Mouse (Mus musculus) thymus, adult 2 months (tissue): ENCODE measurements at regions not wholly inside any gene's neighbourhood (a gene's known extent, or its start where the extent isn't known, plus 50 kb on each side); places are given as distances from the start of the nearest gene placed in this dataset.

Experiments used
- CTCF ChIP-seq: fragments of 200-500 bp; IDR thresholded peaks from 2 replicates; pipeline ENCODE4 v1.5.1; 2012; ENCODE audit warnings: mild to moderate bottlenecking, control low read depth, low read length, moderate library complexity, borderline replicate concordance; ENCODE audit not compliant: control insufficient read depth, poor library complexity, insufficient read depth; ENCODE audit errors: extremely low read depth
- POLR2A ChIP-seq: fragments of 200-500 bp; IDR thresholded peaks from 2 replicates; pipeline ENCODE4 v1.6.1; 2012; ENCODE audit warnings: mild to moderate bottlenecking, low read length, control low read depth, moderate library complexity; ENCODE audit not compliant: control insufficient read depth, poor library complexity, insufficient read depth; ENCODE audit errors: extremely low read depth

GRCm38 (mm10) chr1:194396754-194397460 lies 221.1 kb upstream of the Plxna2 start:
- TF ChIP-seq CTCF = no peak
- TF ChIP-seq POLR2A = no peak
